Mouse (Mus musculus): Measurements from ENCODE around the gene Golga2. TPM values are rescaled to one million over a fixed set of nuclear protein-coding genes. Genes with fewer than 3 reads are reported as not detected.

Gene Golga2
- polyA plus RNA-seq, 1 experiment from 2014 or later: 18.1 TPM

DNA sequence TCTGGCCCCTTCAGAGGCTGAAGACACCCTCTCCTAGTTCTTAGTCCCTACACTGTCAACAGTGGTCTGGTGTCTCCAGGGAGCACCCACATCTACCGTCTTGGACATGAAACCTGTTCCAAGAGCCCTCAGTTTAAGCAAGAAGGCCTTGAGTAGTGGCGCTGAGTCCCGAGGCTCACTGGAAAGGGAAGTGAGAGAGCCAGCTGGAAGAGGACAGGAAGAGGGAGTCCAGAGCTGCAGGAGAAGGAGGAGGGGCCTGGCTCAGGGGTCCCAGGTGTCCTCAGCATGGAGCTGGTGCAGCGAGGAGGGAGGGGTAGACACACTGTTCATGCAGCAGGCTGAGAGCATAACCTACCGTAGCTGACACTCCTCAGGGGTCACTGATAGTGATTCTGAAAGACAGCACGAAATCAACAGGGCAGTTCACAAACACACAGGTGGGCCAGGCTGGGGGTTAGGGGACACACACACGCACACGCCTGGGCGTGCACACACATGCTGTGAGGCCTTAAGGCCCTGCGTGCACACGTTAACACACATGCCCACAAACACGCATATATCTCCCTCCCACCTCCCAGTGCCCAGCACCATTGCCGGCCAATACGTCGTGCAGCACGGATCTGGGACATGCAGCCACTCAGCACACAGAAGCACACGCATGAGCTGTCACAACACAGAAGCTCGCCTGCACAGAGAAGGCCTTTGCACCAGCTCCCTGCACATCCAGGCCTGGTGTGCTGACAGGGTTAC, 23.1 kb downstream of the Golga2 start:
- H3K4me1 ChIP-seq (ENCODE audit: control insufficient read depth, insufficient read depth, low read length): peaks cover 30% of the 10 kb centered on the region
- H3K9me3 ChIP-seq (ENCODE audit: control insufficient read depth, low read length): no peaks in the 10 kb centered on the region
- 86% methylated on average over 18 of the region's 18 CpGs for WGBS
- DNase-seq (ENCODE audit: low spot score) (no peak), ATAC-seq (ENCODE audit: insufficient number of reproducible peaks, low FRiP score, low TSS enrichment, low read depth) (no peak)
- no peak overlapping the region for H3K27ac ChIP-seq (replicated peaks; ENCODE audit: low read depth, low read length)
- H3K9ac ChIP-seq (ENCODE audit: low read length): peak overlapping the region; percentile 13; the same call in 1 of the 2 replicates
- H3K36me3 ChIP-seq (ENCODE audit: control insufficient read depth, insufficient read depth, low read length): peaks cover 20% of the 10 kb centered on the region
- peak overlapping the region; percentile 99; the same call in 1 of the 2 replicates for H3K4me2 ChIP-seq (ENCODE audit: low read depth, severe bottlenecking)
- no peaks in the 10 kb centered on the region for H3K27me3 ChIP-seq (ENCODE audit: control insufficient read depth, insufficient read depth, low read length)
- no peak overlapping the region for H3K4me3 ChIP-seq (ENCODE audit: low read depth, low read length)

DNA sequence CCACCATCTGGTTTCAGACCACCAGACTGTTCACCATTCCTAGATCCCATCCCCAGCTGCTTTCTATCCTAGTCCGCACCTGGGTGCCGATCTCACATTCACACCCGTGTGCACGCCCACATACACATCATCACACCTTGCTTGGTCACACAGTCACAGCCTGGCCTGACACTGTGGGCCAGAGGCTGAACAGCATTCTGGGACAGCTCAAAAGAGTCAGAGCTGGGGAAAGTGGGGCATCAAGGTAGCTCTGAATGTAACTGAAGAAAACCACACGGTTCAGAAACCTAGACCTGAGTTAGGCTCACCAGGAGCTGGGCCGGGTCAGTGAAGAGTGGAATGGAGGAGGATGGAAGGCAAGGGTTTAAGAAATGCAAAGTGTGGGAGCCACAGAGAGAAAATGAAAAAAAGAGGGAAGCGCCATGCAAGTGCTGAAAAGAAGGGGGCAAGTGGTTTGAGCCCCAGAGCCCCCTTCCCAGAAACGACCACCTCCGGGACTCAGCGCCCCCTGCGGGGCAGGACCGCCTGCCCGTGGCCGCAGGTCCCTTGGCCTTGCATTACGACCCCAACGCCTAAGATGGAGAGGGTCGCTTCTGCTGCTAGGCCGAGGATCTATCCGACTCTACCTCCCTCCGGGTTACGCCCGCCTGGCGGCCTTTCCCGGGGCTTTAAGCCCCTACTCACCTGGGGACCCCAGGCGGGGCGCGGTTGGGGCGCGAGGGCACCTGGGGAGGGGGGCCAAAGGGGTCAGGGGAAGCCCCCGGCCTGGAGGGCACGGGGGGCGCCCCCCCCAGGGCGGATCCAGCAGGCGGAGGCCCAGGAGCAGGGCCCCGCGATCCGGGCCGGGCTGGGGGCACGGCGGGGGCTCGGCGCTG, 24.5 kb downstream of the Golga2 start:
- peak overlapping the region; percentile 99 for H3K4me2 ChIP-seq (ENCODE audit: low read depth, severe bottlenecking)
- DNase-seq (ENCODE audit: low spot score) (peak; percentile 51), ATAC-seq (ENCODE audit: insufficient number of reproducible peaks, low FRiP score, low TSS enrichment, low read depth) (no peak)
- 9% methylated on average over 31 of the region's 42 CpGs for WGBS
- H3K9me3 ChIP-seq (ENCODE audit: control insufficient read depth, low read length): no peaks in the 10 kb centered on the region
- H3K36me3 ChIP-seq (ENCODE audit: control insufficient read depth, insufficient read depth, low read length): peaks cover 10% of the 10 kb centered on the region
- H3K9ac ChIP-seq (ENCODE audit: low read length): peak overlapping the region; percentile 76
- no peaks in the 10 kb centered on the region for H3K27me3 ChIP-seq (ENCODE audit: control insufficient read depth, insufficient read depth, low read length)
- peak overlapping the region; percentile 85 for H3K4me3 ChIP-seq (ENCODE audit: low read depth, low read length)
- peaks cover 43% of the 10 kb centered on the region for H3K4me1 ChIP-seq (ENCODE audit: control insufficient read depth, insufficient read depth, low read length)
- peak overlapping the region; percentile 76 for H3K27ac ChIP-seq (replicated peaks; ENCODE audit: low read depth, low read length)

DNA sequence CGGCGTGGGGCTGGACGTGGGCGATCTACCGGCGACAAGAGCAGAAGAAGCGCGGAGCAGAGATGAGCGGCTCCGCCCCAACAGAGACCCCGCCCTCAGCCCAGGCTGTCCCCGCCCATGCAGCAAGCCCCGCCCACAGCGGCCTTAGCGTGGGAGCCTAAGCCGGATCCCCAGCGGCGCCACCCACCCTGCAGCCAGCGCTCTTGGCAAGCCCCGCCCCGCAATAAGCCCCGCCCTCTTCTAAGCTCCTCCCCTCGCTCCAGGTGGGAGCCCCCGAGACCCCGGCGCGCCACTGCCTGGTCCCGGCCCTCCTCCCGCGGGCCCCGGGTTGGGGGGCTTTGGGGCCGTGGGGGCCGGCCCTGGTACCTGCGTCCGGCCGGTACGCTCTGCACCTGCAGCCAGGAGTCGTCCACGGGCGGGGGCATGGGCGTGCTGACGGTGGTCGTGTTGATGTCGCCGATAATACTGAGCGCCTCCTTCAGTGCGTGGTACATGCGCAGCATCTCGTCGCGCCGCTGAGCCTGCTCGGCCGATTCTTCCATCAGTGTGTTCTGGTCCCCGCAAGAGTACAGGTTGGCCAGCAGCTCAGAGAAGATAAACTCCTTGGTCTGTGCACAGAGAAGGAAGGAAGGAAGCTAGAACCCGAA, 25.3 kb downstream of the Golga2 start:
- Histone ChIP-seq H3K27me3 (ENCODE audit: control insufficient read depth, insufficient read depth, low read length) (no peaks in the 10 kb centered on the region), H3K4me1 (ENCODE audit: control insufficient read depth, insufficient read depth, low read length) (peaks cover 50% of the 10 kb centered on the region), H3K36me3 (ENCODE audit: control insufficient read depth, insufficient read depth, low read length) (peaks cover 8% of the 10 kb centered on the region), H3K4me2 (ENCODE audit: low read depth, severe bottlenecking) (peak overlapping the region; percentile 99), H3K9ac (ENCODE audit: low read length) (peak overlapping the region; percentile 76), H3K4me3 (ENCODE audit: low read depth, low read length) (peak overlapping the region; percentile 85), H3K27ac (replicated peaks; ENCODE audit: low read depth, low read length) (peak overlapping the region; percentile 76), H3K9me3 (ENCODE audit: control insufficient read depth, low read length) (no peaks in the 10 kb centered on the region)
- WGBS: 2% methylated on average over 32 of the region's 56 CpGs
- DNase-seq (ENCODE audit: low spot score): peak; percentile 97
- peak; percentile 31; the same call in 1 of the 2 replicates for ATAC-seq (ENCODE audit: insufficient number of reproducible peaks, low FRiP score, low TSS enrichment, low read depth)

DNA sequence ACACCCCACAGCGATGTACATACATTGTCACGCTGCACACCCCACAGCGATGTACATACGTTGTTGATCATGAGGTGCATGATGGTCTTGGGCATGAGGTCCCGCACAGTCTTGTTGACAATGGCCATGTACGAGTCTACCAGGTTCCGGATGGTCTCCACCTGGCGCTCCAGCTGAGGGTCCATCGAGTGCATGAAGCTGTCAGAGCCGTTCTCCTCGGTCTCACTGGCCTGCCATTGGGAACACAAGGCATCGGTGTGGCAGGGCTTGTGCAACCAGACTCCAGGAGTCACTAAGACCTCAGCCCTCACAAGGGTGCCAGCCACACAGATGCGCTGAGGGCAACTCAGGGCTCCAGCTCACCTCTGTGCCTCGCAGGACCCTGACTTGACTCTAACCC, 27.6 kb downstream of the Golga2 start:
- no peak overlapping the region for H3K4me2 ChIP-seq (ENCODE audit: low read depth, severe bottlenecking)
- ATAC-seq (ENCODE audit: insufficient number of reproducible peaks, low FRiP score, low TSS enrichment, low read depth) (no peak), DNase-seq (ENCODE audit: low spot score) (no peak)
- WGBS: 94% methylated on average over 14 of the region's 14 CpGs
- H3K27ac ChIP-seq (replicated peaks; ENCODE audit: low read depth, low read length): peak overlapping the region; percentile 100
- H3K9ac ChIP-seq (ENCODE audit: low read length): no peak overlapping the region
- H3K4me3 ChIP-seq (ENCODE audit: low read depth, low read length): no peak overlapping the region
- 0 out of 2 replicates have a peak, but pooled peaks cover 2% of the 10 kb centered on the region for H3K36me3 ChIP-seq (ENCODE audit: control insufficient read depth, insufficient read depth, low read length)
- no peaks in the 10 kb centered on the region for H3K27me3 ChIP-seq (ENCODE audit: control insufficient read depth, insufficient read depth, low read length)
- no peaks in the 10 kb centered on the region for H3K9me3 ChIP-seq (ENCODE audit: control insufficient read depth, low read length)
- H3K4me1 ChIP-seq (ENCODE audit: control insufficient read depth, insufficient read depth, low read length): peaks cover 54% of the 10 kb centered on the region

DNA sequence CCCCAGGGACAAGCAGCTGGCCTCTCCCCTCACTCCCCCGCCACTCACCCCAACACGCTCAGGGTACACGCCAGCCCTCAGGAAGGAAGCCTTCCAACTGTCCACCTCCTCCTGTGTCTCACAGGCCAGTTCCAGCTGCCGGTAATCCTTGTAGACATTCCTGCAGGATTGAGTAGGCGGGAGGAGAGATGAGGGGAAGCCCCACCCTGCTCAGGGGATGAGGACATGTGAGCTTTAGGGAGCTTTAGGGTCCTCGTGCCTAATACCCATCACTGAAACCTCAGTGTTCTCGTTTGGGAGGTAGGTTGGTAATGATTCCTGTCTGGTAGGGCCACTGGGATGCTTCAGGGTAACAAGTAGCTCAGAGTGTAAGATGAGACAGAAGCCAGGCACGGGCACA, 28.6 kb downstream of the Golga2 start:
- Histone ChIP-seq H3K27ac (replicated peaks; ENCODE audit: low read depth, low read length) (peak overlapping the region; percentile 100), H3K4me3 (ENCODE audit: low read depth, low read length) (no peak overlapping the region), H3K36me3 (ENCODE audit: control insufficient read depth, insufficient read depth, low read length) (no peaks in the 10 kb centered on the region), H3K27me3 (ENCODE audit: control insufficient read depth, insufficient read depth, low read length) (no peaks in the 10 kb centered on the region), H3K9ac (ENCODE audit: low read length) (no peak overlapping the region; the same call in 1 of the 2 replicates), H3K9me3 (ENCODE audit: control insufficient read depth, low read length) (no peaks in the 10 kb centered on the region), H3K4me1 (ENCODE audit: control insufficient read depth, insufficient read depth, low read length) (peaks cover 54% of the 10 kb centered on the region), H3K4me2 (ENCODE audit: low read depth, severe bottlenecking) (peak overlapping the region; percentile 29; the same call in 1 of the 2 replicates)
- WGBS: 7% methylated on average over 8 of the region's 8 CpGs
- DNase-seq (ENCODE audit: low spot score) (peak; percentile 47), ATAC-seq (ENCODE audit: insufficient number of reproducible peaks, low FRiP score, low TSS enrichment, low read depth) (no peak)

DNA sequence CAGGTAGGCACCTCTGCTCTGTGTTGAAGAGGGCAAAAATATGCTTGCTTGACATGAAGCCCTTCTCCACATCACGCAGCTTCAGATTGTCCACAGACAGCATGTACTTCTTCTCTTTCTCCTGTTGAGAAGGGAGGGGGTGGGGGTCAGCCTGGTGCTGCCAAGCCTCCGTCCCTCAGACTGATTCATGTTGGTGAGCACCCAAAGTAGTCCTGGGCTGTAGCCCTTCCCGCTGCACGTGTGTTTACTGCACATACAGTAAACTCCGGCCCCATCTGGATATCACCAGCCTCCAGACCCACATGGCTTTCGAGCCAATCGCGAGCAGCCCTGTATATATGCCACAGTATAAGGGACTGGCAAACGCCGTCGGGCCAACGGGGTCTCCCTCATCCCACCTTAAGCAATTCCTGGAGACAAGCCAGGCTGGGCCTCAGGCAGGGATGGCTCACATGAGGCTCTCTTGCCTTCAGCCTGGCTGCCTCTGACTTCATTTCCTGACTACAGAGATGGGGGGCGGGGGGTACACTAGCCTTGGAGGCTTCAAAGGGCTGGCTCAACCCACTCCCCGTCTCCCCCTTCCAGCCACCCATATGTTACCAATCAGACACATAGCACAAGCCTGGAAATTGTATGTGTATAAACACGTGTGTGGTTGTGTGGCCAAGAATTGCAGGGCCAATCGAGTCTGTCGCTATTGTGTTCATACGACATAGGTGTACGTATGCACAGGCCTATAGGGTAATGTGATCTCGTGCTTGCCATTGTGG, 29.9 kb downstream of the Golga2 start:
- H3K36me3 ChIP-seq (ENCODE audit: control insufficient read depth, insufficient read depth, low read length): no peaks in the 10 kb centered on the region
- no peaks in the 10 kb centered on the region for H3K27me3 ChIP-seq (ENCODE audit: control insufficient read depth, insufficient read depth, low read length)
- peak overlapping the region; percentile 96 for H3K4me2 ChIP-seq (ENCODE audit: low read depth, severe bottlenecking)
- peak; percentile 85 for DNase-seq (ENCODE audit: low spot score)
- WGBS: 20% methylated on average over 20 of the region's 20 CpGs
- H3K4me3 ChIP-seq (ENCODE audit: low read depth, low read length): peak overlapping the region; percentile 74; the same call in 1 of the 2 replicates
- ATAC-seq (ENCODE audit: insufficient number of reproducible peaks, low FRiP score, low TSS enrichment, low read depth): peak; percentile 58
- H3K4me1 ChIP-seq (ENCODE audit: control insufficient read depth, insufficient read depth, low read length): peaks cover 48% of the 10 kb centered on the region
- H3K27ac ChIP-seq (replicated peaks; ENCODE audit: low read depth, low read length): peak overlapping the region; percentile 100
- no peaks in the 10 kb centered on the region for H3K9me3 ChIP-seq (ENCODE audit: control insufficient read depth, low read length)
- peak overlapping the region; percentile 58 for H3K9ac ChIP-seq (ENCODE audit: low read length)

DNA sequence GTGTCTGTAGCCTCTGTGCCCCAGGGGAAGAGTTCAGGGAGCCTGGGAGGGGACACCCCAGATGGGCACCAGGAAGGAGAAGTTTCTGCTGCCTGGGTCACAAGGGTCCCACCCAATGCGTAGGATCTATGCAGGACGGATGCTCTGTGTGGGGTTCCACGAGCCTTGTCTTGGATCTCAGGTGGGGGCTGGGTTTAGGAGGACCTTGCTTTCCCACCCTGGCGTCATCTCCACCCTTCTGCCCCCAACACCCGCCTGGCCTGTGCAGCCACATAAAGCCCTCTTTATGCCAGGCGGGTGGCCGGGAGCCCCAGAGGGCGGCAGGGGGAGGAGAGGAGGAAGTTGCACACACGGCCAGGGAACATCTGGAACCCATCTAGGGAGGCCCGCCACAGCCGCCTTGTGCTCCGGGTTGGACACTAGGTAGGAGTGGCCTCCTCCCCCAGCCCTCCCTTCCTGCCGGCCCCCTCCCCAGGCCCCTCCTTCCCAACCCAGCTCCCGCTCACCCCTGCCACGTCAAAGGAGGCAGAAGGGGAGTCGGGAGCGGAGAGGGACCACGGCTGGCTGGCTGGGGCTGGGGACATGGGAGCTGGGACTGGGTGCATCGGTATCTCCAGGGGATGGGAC, 30.7 kb downstream of the Golga2 start:
- peak overlapping the region; percentile 100 for H3K27ac ChIP-seq (replicated peaks; ENCODE audit: low read depth, low read length)
- ATAC-seq (ENCODE audit: insufficient number of reproducible peaks, low FRiP score, low TSS enrichment, low read depth): peak; percentile 83
- peak overlapping the region; percentile 96 for H3K4me2 ChIP-seq (ENCODE audit: low read depth, severe bottlenecking)
- H3K4me1 ChIP-seq (ENCODE audit: control insufficient read depth, insufficient read depth, low read length): peaks cover 46% of the 10 kb centered on the region
- no peaks in the 10 kb centered on the region for H3K9me3 ChIP-seq (ENCODE audit: control insufficient read depth, low read length)
- peak overlapping the region; percentile 74 for H3K4me3 ChIP-seq (ENCODE audit: low read depth, low read length)
- peak overlapping the region; percentile 95 for H3K9ac ChIP-seq (ENCODE audit: low read length)
- WGBS: 2% methylated on average over 16 of the region's 19 CpGs
- no peaks in the 10 kb centered on the region for H3K36me3 ChIP-seq (ENCODE audit: control insufficient read depth, insufficient read depth, low read length)
- peak; percentile 96 for DNase-seq (ENCODE audit: low spot score)
- H3K27me3 ChIP-seq (ENCODE audit: control insufficient read depth, insufficient read depth, low read length): no peaks in the 10 kb centered on the region

Data from limb, embryonic 11.5 days (tissue).